Mouse (Mus musculus): Measurements from ENCODE around the gene Snx8.
"Not testable (repeated sequence)": the region's sequence is repeated elsewhere in the genome, so short reads cannot be mapped to it uniquely, and the experiment has no call there.

Snx8 gene

DNA sequence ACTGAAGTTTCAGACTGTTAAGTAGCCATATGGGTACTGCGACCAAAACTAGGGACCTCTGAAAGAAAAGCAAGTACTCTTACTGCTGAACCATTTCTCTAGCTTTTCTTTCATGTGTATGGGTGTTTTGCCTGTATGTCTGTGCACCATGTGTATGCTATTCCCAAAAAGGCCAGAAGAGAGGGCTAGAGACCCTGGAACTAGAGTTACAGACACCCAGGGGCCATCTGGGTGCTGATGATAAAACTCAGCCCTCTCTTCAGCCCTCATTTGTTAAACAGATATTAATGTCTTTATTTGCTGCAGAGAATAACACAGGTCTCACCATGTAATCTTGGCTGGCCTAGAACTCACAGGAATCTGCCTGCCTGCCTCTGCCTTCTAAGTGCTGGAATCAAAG, 4.6 kb downstream of the Snx8 start:
- no peak for DNase-seq (ENCODE audit: low spot score)

DNA sequence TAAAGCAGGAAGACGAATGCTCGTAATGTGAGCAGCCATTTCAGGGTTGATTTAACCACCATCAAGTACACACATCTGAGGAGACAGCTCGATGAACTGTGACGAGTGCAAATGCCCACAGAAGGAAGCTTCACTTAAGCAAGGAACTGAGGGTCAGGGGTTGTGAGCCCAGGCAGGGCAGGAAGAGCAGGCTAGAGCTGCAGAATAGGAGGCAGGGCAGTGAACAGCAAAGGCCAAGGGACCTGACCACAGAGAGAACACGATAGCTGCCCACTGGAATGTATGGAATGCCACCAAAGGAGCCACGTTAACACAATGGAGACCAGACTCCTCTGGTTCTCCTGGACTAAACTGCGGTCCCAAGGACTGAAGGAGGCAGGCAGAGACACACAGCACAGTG, 5.5 kb downstream of the Snx8 start:
- DNase-seq (ENCODE audit: low spot score): peak; percentile 41

DNA sequence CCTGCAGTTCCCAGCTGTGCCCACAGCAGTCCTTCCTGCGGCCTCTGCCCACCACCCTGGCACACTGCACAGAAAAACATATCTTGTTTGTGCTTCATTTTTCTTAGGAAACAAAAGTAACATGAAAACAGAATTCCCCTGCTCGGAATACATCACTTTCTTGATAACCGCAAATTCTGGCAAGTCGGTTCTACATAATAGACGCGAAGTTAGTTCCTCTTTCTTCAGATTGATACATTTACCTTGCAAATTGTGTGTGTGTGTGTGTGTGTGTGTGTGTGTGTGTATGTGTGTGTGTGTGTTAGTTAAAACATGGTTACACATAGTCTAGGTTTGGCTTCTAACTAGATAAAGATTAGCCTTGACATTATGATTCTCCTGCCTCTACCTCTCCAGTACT, 6.4 kb downstream of the Snx8 start:
- DNase-seq (ENCODE audit: low spot score): no peak

DNA sequence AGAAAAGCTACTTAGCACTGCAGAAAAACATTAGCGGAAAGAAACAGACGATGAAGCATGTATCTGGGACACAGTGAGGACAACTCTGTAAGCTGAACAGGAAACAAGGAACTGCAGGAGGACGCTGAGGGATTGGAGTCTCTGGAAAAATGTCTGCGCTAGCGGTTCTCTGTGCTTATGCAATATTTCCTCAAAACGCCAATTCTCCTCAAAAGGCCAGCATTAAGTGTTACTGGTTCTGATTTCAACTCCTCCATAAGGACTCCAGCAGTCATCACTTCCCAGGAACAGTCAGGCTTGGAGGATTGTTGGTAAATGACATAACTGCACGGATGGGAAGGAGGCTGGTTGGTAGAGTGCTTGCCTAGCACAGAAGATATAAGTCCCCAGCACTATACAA, 7.9 kb downstream of the Snx8 start:
- DNase-seq (ENCODE audit: low spot score): no peak

DNA sequence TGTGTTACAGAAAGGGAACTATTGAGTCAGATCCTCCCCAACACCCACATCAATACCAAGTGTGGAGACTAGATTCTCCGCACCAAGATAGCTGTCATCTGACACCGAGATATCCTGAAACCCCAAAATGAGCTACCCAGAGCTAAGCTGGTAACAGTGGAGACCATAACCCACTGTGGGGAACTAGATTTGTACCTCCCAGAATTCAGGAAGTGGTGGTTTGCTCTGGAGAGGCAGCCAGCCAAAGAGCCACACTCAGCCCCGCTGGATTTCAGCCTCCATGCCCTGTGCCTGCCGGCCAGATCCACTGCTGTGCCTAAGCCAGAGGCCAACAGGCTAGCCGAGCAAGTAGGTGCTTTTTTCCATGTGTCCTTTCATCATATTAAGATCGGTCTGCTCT, 9.8 kb downstream of the Snx8 start:
- no peak for DNase-seq (ENCODE audit: low spot score)

DNA sequence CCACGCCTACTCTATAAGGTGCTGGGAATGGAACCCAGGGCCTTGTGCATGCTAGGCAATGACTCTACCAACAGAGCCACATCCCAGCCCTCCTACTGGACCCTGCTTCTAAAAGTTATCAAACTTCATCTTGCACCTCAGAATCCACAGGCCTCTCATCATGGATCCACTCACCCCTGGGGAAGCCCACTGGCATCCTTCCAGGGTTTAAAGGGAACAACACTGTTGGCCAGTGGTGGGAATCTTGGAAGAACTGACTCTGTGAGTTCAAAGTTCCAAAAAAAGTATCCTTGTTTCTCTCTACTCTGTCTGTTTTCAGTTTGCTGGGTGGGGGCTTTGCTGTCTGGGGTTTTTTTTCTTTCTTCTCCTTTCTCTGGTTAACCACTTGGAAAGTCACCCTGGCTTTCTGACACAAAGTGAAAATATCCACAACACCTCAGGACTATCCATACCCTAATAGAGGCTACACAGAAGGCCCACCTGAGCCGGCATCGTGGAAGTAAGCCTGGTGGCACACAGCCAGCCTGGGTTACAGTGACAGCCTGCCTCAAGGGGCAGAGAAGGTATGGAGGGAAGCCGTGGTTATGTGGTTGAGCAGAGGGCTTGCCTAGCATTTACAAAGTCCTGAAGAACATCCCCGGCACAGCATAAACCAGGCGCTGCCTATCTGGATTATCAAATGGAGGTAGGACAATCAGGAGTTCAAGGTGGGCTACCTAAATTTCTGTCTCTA, 10.8 kb downstream of the Snx8 start:
- peak; percentile 58 for DNase-seq (ENCODE audit: low spot score)

DNA sequence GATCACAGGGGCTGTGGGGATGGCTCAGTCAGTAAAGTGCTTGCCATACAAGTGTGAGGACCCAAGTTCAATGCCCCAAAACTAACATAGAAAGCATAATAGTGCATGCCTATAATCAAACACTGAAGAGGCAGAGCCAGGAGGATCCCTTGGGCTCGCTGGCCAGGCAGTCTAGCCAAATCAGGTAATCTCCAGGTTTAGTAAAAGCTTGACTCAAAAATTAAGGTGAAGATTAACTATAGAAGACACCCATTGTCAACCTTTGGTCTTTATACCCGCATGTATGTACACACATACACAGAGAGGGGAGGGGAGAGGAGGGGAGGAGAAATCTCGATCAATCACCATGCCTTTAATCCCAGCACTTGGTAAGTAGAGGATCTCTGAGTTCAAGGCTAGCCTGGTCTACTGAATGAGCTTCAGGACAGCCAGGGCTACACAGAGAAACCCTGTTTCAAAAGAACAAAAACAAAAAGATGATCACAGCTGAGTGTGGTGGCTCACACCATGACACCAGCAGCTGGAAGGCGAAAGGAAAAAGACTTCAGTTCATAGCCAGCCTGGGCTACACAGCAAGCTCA, 13.7 kb downstream of the Snx8 start:
- no peak for DNase-seq (ENCODE audit: low spot score)

DNA sequence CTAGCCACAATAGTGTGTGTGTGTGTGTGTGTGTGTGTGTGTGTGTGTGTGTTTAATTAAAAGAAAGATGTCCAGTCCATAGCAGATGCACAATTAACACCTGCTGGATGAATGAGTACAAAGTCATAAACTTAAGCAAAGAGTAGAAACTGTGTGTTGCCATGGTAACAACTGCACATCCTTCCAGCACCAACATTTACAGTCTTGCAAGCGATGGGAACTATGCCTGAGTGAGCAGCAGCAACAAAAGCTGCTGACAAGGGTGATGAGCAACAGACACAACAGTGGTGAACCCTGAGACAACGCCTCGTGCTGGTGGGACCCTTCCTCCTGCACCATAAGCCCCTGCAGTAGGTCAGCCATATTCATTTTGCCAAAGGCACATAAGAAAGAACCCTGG, 14.8 kb downstream of the Snx8 start:
- DNase-seq (ENCODE audit: low spot score): no peak

DNA sequence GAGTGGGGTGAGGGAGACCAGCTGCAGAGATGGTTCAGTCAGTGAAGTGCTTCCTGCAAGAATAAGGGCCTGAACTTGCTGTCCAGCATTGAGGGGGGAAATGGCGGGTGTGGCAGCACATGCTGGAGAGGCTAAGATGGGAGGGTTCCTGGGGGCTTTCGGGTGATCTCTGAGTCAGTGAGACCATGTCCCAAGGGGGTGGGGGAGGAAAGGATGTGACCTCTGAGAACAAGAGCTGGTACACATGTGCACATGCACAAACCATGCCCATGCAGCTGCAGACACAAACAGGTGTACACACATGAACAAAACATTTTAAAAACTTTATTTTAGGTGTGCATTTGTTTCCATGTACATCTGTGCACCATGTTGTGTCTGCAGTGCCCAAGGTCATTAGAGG, 15.4 kb downstream of the Snx8 start:
- DNase-seq (ENCODE audit: low spot score): no peak

DNA sequence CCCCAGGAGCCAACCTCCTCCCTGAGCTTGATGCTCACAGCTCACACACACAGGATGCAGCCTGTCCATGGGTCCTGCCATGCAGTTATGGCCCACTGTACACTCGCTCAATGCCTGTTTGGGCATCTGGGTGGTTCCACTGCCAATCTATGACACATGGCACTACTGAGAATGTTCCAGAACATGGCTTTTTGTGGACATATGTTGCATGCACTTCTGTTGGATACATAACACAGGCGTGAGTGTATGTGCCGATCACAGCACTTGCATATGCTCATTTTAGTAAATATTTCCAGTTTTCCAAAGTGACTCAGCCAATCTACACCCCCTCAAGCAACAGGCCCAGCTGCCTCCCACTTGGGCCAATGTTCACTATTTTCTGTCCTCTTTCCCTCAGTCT, 17.4 kb downstream of the Snx8 start:
- no peak for DNase-seq (ENCODE audit: low spot score)

DNA sequence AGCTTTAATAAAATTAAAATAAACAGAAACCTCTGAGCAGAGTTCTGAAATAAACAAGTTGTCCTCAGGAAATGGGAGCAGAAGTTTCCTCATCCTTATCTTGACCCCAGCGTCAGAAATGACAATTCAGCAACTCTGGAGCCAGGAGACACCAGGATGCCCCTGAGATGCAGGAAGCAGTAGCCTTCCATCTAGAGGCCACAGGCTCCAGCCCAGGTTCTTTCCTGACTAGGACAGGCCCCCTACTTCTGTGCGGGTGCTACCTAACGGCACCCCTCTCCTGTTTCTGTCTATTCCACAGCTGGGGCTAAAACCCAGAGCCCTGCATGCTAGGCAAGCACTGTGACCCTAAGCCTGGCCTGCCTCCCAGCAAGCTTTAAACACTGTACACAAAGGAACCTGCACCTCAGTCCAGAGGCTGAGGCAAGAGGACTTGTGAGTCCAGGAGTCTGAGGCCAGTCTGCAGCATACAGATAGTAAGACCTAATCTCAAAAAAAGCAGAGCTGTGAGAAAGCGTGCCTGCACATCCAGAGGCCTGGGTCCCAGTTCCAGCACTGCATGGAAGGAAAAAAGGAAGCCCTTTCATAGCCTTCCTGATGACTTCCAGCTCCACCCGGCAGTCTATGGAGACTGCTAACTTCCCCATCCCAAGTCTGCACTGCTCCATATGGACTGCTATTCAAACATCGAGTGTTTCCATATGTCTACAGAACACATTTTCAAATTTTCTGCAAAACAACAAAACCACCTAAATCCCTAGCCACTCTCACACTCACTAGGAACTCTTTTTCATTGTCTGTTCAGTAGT, 18.4 kb downstream of the Snx8 start:
- DNase-seq (ENCODE audit: low spot score): peak; percentile 61

DNA sequence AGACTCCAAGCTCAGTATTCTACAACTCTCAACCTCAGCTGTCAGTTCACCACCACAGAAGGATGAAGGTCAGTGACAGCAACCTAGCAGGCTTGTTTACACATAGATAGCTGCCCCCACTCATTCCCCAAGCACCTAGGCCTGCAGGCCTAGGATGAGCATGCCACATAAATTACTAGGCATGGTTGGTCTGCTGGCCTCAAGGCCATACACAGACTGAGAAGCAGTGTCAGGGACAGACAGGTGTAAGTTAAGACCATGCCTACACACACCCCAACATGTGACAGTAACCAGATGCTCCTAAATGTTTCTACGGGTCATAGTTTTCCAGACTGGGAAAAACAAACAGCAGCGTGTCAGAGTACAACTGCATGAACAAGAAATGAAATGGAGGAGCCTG, 19.6 kb downstream of the Snx8 start:
- DNase-seq (ENCODE audit: low spot score): no peak

DNA sequence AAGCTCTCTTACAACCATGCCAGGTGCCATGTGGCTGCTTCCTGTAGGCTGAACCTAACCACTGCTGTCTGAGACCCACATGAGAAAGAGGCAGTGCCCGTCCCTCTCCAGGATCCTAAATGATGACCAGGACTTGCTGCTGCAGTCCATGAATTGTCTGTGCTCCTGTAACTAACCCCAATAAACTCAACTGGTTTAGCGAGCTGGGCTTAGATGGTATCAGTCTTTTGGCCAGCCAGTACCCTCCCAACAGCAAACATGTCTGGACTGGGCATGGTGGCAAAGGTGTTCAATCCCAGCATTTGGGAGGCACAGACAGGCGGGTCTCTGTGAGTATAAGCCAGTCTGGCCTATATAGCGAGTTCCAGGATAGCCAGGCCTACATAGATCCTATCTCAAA, 20.1 kb downstream of the Snx8 start:
- DNase-seq (ENCODE audit: low spot score): no peak

DNA sequence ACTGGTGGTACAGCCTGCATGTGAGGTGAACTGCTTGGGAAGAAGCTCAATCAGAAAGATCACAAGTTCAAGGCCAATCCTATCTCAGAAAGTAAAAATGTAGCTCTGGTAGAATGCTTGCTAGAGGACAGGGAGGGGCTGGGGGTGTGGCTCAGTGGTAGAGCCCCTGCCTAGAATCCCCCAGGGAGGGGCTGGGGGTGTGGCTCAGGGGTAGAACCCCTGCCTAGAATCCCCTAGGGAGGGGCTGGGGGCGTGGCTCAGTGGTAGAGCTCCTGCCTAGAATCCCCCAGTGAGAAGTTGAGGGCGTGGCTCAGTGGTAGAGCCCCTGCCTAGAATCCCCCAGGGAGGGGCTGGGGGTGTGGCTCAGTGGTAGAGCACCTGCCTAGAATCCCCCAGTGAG, 20.9 kb downstream of the Snx8 start:
- DNase-seq (ENCODE audit: low spot score): not testable (repeated sequence)

DNA sequence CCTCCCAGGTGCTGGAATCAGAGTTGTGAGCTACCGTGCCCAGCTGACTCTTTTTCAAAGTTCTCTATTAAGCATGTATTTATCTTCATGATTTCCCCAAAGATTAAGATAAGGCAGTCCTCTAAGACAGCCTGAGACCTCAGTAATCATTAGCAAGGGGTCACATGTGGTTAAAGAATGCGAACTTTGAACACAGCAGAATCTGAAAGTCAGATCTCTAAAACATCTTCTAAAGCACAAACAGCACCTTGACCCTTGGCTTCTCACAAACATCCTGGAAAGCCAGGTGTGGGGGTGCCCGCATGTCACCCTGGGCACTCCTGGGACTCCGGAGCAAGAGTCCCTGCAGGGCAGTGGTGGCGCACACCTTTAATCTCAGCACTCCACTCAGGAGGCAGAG, 24.6 kb downstream of the Snx8 start:
- no peak for DNase-seq (ENCODE audit: low spot score)

DNA sequence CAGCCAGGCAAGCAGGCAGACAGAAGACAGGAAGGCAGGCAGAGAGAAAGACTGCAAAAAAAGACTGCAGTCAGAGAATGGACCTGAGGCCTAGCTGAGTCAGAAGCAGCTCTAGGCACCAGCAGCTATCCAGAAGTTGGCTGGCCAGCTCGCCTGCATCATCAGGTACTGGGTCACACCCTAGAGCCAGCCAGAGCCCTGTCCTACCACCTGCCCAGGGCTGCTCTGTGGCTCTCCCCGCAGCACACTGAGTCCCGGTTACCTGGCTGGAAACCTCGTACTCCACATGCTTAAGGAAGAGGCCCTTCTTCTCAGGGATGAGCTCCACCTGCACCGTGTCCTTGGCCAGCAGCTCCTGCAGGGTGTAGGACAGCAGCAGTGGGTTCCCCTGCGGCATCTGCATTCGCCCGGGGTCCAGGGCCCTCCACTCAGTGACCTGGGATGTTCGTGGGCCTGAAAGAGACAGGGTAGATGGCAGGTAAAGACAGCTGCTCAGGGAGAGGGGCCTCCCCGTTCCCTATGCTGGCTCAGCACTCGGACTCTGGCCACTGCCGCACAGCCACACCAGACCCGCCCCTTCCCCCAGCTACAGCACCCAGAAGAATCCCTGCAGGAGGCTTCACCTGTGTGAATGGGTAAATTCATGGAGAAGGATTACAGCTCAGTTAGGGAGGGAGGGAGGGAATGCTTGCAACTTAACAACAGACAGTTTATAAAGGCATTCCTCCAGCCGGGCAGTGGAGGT, 29.0 kb downstream of the Snx8 start:
- DNase-seq (ENCODE audit: low spot score): no peak

DNA sequence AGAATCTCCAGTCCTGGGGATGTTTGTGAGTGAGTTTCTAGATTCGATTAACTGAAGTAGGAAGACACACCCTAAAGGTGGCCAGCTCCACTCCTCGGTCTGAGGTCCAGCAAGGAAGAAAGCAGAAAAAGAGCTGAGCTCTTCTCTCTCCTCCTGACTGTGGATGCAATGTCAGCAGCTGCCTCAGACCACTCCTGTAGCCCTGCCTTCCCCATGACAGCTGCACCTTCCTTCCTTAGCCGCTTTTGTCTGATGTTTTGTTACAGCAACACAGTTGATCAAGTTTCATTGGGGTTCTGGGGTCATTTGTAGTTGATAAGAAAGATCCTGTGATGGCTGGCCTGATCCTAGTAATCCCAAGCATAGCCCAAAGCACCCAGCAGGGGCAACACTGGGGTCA, 31.6 kb downstream of the Snx8 start:
- DNase-seq (ENCODE audit: low spot score): no peak

DNA sequence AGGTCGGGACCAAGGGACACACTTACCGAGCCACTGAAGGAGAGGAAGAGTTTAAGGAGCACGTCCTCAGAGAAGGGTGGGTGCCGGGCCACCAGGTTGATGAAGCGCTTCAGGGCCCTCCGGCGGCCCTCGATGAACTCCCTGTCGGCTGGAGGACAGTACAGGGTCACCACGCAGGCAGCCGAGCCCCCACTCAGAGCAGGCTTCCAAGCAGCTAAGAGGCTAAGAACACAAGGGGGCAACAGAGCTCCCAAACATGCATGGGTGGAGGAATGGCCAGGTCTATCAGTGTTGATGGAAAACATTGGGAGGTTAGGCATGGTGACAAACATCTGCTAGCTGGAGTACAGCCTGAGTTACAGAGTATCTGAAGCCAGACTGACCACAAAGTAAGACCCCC, 33.1 kb downstream of the Snx8 start:
- DNase-seq (ENCODE audit: low spot score): no peak

DNA sequence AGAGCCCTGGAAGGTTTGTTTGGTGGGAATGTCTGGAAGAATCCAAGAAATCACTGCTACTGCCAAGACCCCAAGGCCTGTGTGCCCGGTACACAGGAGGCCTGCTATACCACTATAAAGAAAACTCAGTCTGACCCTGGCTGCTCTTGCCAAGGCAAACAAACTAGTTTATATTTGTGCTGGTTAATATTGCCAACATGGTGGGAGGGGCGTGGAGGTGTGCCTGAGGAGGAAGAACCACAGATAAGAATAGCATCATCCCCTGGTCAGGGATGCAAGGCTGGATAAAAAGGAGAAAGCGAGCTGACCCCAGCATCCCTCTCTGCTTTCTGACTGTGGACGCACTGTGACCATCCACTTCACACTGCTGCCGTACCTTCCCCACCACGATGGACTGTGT, 36.7 kb downstream of the Snx8 start:
- no peak for DNase-seq (ENCODE audit: low spot score)

DNA sequence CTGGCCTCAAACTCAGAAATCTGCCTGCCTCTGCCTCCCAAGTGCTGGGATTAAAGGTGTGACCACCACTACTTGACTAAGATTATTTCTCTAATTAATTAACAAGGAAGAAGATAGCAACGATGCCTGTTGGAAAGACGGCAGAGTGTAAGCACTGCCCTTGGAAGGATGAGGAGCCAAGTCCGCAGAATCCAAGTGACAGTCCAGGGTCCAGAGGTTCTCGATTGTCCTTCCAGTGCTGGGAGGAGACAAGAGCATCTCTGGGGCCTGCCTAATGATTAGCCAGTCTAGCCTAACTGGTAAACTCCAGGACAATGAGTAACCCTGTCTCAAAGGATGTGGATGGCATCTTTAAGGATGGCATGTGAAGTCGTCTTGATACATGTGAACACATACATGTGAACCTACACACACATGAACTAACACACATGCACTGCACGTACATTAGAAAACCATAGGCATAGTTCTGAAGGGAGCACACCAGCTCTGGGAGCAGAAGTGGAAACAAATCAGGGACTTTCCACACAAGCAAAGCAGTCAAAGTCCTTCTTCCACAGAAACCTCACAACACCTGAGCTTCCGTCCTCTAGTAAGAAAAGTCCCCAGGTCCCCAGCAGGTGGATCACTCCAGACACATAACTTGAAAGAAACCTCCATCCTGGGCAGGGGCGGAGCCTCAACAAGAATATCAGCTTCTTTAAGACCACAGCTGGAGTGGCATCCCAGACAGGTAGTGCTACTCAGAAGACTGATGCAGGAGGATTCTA, 38.1 kb downstream of the Snx8 start:
- no peak for DNase-seq (ENCODE audit: low spot score)

DNA sequence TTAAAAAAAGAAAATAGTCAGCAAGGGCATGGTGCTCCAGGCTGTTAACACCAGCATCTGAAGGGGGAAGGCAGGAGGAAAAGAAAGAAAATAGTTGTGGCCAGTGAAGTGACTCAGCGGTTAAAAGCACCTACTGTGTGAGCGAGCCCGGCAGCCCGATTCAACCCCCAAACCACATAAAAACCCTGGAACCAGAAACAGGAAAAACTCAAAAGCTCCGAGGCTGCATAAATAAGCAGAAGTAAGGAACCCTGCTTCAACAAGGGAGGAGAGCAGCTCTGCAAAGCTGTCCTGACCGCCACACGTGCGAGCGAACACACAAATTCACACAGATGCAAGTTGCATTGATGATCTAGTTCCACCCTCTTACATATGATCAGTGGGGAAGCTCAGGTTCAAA, 39.2 kb downstream of the Snx8 start:
- no peak for DNase-seq (ENCODE audit: low spot score)

DNA sequence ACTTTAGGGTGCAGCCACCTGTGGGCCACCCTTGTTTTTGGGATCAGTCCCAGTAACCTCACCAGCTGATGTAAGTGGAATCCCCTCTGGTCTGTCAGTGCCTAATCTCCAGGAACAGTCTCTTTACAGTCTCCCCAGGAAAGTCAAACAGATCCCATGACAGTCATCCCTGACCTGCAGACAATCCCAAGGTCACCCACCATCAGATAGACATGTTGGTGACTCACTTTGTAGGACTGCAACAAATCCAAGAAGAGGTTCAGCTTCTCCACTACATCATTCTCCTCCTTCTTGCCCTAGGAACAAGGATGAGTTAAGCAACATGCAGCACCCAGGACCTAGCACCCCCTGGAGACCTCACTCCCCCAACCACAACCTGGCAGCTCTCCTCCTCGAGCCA, 43.0 kb downstream of the Snx8 start:
- no peak for DNase-seq (ENCODE audit: low spot score)

Measured in adipocyte (in vitro differentiated cells).